Mouse (Mus musculus) megakaryocyte, adult 5-6 weeks (primary cell): ENCODE measurements around the gene Adm2. TPM values are rescaled to one million over a fixed set of nuclear protein-coding genes. Genes with fewer than 3 reads are reported as not detected.

ENCODE experiments used
- ATAC-seq: 2 replicates; pipeline ENCODE4 v1.8.0; 2016; ENCODE audit warnings: mild to moderate bottlenecking, inconsistent platforms; ENCODE audit not compliant: poor library complexity, severe bottlenecking
- total RNA-seq, 2 experiments: library from RNA; stranded (forward) in 1 of 2; stranded (reverse) in 1 of 2; fragments of 153-499, 151-499 nt in 1 of 2; fragments of 221-1000, 200-1000 nt in 1 of 2; gene quantifications; 2 replicates each; pipeline versions ENCODE4 v1.2.3 to v1.2.4; 2015 to 2017

Adm2 gene
- total RNA-seq, 2 experiments from 2014 or later, result not detected

- no peak for ATAC-seq
Measured at GRCm38 (mm10) chr15:89353837-89354236, 31.3 kb downstream of the Adm2 start.

- no peak for ATAC-seq
Measured at GRCm38 (mm10) chr15:89354455-89354854, 31.9 kb downstream of the Adm2 start.

- ATAC-seq, result peak; percentile 88
Measured at GRCm38 (mm10) chr15:89355241-89356187, 33.0 kb downstream of the Adm2 start, which contains the start of the genes Lmf2 and Ncaph2. Lmf2 (minus strand) TSS chr15:89355659. Ncaph2 (plus strand) TSS chr15:89355719.

DNA sequence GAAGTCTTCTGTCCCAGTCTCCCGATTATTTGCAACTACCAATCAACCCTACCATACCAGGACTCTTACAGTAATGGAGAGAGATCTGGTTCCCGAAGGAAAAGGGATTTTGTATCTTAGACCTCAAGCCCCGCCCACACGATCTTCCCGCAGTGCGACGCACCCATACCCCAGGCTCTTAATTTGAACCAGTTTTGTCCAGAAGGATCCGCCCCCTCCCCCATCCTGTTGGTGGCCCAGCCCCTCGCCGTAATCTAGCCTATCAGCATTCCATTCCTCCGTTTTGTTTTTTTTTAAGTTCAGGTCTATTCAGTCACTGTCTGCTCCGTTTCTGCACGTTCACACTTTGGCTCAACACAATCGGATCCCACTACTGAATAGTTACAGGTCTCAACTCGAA lies 33.9 kb downstream of the Adm2 start:
- ATAC-seq, result peak; percentile 55

DNA sequence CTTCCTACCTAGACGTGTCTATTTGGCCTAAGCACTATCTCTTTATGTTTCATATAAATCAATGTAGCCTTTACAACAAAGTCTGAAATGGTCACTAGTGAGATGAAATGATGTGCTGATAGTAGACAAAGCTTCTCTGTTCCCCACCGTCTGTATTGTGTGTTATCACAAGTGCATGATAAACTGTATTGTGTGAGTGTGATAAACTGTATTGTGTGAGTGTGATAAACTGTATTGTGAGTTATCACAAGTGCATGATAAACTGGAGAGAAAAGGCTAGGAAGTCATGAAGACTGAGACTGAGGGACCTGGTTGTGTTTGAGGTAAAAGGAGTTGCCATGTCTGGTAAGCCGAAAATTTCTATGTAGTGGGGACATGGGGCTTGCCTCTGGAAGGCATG lies 36.3 kb downstream of the Adm2 start:
- ATAC-seq, result no peak

DNA sequence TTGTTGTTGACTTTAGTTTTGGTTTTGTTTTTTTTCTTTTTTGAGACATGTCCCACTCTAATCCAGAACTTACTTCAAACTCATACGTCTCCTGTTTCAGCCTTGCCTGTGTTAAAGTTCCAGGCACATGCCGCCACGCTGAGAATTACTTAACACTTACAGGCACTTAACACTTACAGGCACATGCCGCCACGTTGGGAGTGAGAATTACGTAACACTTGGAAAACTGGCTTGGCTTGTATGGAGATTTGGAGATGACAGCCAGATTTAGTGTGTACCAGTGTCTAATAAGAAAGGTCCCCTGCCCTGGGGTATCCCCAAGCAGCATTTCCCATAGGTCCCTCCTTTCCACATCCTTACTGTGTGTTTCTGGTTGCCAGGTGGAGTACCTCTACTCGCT lies 40.5 kb downstream of the Adm2 start:
- ATAC-seq, result no peak

DNA sequence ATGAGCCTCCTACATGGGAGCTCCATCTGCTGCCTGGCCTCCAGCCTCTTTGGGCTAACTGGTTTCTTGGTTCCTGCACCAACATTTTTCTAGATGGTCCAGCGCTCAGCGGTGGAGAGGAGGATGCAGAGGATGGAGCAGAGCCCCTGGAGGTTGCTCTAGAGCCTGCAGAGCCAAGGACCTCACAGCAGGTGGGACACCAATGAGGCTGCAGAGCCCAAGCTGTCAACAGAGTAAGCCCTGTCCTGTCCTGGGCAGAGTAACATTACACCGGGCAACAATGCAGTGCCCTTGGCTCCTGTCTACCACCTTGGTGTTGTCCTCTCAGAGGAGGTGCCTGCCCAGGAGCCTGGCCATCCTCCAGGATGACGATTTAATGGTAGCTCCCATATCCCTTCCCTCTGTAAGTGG lies 42.6 kb downstream of the Adm2 start:
- no peak for ATAC-seq

DNA sequence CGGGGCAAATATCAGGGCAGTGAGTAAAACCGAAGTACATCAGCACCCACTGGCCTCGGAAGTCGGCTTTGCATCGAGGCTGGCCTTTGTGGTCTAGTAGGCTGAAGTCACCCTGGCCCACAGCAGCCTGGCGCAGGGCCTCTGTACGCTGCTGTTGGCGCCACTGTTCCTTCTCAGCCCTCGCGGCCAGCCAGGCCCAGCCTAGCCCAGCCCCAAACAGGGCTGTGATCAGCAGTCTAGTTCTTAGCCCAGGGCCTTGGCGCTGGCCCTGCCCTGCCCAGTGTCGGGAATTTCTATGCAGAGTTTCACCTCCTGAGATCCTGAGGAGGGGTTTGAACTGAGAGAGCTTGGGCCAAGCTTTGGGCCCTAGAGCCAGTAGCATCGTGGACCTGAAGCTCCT lies 49.5 kb downstream of the Adm2 start:
- ATAC-seq, result no peak

DNA sequence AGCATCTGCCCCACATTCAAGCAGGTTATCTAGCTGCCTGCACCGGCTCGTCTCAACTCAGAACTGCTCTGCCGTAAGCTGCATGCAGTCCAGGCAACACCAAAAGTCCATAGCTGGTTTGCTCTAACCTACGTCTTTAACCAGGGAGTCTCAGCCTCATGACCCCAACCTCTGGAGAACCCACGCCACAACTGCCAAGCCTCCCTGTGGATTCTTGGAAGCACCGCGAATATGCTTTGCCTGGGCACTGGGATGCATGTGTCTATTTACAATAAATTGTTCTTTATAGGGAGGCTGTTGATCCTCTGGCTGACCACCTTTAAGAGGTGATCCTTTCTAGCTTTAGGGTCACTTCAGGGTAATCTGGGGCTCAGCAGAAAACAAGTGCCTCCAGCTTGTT lies 50.0 kb downstream of the Adm2 start:
- ATAC-seq, result no peak

GRCm38 (mm10) chr15:89373027-89373761 lies 50.7 kb downstream of the Adm2 start:
- peak; percentile 86 for ATAC-seq

DNA sequence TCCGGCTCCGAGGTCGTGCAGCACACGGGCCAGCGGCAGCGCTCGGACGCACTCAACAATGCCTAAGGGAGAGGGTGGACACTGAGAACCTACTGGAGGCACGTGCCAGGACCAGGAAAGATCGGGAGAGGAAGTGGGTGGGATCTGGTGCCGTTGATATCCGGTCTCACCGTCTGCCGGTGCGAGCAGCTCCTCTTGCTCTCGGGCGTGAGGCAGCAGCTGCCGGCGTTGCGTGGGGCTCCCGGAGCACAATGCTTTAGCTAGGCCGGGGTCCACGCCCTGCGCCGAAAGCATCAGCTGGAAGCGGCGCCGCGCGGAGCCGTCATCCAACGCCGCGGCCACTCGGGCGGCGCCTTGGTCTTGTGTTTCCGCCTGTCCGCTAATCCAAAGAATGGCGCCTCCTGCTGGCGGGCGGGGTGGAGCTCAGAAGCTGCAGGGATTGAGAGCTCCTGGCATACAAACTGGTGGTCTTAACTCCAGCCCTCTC lies 51.3 kb downstream of the Adm2 start, which contains the start of gene Sco2:
Sco2 (minus strand) TSS at position 85 of the 487 bp plus-strand sequence.
- ATAC-seq, result peak; percentile 79

Other genes with a start within 250 kb of the Adm2 start
- 25.6 and 26.7 TPM in 2 replicates for gene Trabd, start 247.6 kb upstream of the Adm2 start, total RNA-seq (2015)
- 27.7 and 31.8 TPM in 2 replicates for gene Trabd, start 247.6 kb upstream of the Adm2 start, total RNA-seq (2017)
- 11.4 and 13.8 TPM in 2 replicates for gene Selenoo, start 233.6 kb upstream of the Adm2 start, total RNA-seq (2015)
- 17.4 and 18.0 TPM in 2 replicates for gene Selenoo, start 233.6 kb upstream of the Adm2 start, total RNA-seq (2017)
- gene Tubgcp6, start 199.6 kb upstream of the Adm2 start, total RNA-seq (2015), result 11.0 and 15.5 TPM in 2 replicates
- 16.0 and 17.3 TPM in 2 replicates for gene Tubgcp6, start 199.6 kb upstream of the Adm2 start, total RNA-seq (2017)
- gene Hdac10, start 194.0 kb upstream of the Adm2 start, total RNA-seq (2015), result 5.3 and 7.8 TPM in 2 replicates
- 11.0 and 12.8 TPM in 2 replicates for gene Hdac10, start 194.0 kb upstream of the Adm2 start, total RNA-seq (2017)
- 0.64 and 0.65 TPM in 2 replicates for gene Mapk12, start 182.0 kb upstream of the Adm2 start, total RNA-seq (2015)
- gene Mapk12, start 182.0 kb upstream of the Adm2 start, total RNA-seq (2017), result not detected in 2 replicates
- 0.40 and 0.43 TPM in 2 replicates for gene Mapk11, start 173.1 kb upstream of the Adm2 start, total RNA-seq (2015)
- gene Mapk11, start 173.1 kb upstream of the Adm2 start, total RNA-seq (2017), result 0.24 and 0.51 TPM in 2 replicates
- gene Plxnb2, start 141.9 kb upstream of the Adm2 start, total RNA-seq (2015), result 95.9 and 101 TPM in 2 replicates
- 111 and 118 TPM in 2 replicates for gene Plxnb2, start 141.9 kb upstream of the Adm2 start, total RNA-seq (2017)
- 0.71 and 1.4 TPM in 2 replicates for gene Dennd6b, start 126.2 kb upstream of the Adm2 start, total RNA-seq (2015)
- gene Dennd6b, start 126.2 kb upstream of the Adm2 start, total RNA-seq (2017), result 0.59 and 0.89 TPM in 2 replicates
- 10.5 and 13.1 TPM in 2 replicates for gene Ppp6r2, start 111.2 kb upstream of the Adm2 start, total RNA-seq (2015)
- gene Ppp6r2, start 111.2 kb upstream of the Adm2 start, total RNA-seq (2017), result 11.6 and 12.4 TPM in 2 replicates
- gene Sbf1, start 7.4 kb upstream of the Adm2 start, total RNA-seq (2015), result 109 and 120 TPM in 2 replicates
- gene Sbf1, start 7.4 kb upstream of the Adm2 start, total RNA-seq (2017), result 40.6 and 53.5 TPM in 2 replicates
- gene Miox, start 11.7 kb downstream of the Adm2 start, total RNA-seq (2015), result not detected in 2 replicates
- 0.99 and 1.0 TPM in 2 replicates for gene Miox, start 11.7 kb downstream of the Adm2 start, total RNA-seq (2017)
- gene Lmf2, start 32.9 kb downstream of the Adm2 start, total RNA-seq (2015), result 31.0 and 31.8 TPM in 2 replicates
- gene Lmf2, start 32.9 kb downstream of the Adm2 start, total RNA-seq (2017), result 28.7 and 31.6 TPM in 2 replicates
- 89.5 and 98.1 TPM in 2 replicates for gene Ncaph2, start 33.0 kb downstream of the Adm2 start, total RNA-seq (2015)
- 86.6 and 92.0 TPM in 2 replicates for gene Ncaph2, start 33.0 kb downstream of the Adm2 start, total RNA-seq (2017)
- 7.3 and 10.4 TPM in 2 replicates for gene Sco2, start 51.1 kb downstream of the Adm2 start, total RNA-seq (2015)
- 3.4 and 5.7 TPM in 2 replicates for gene Sco2, start 51.1 kb downstream of the Adm2 start, total RNA-seq (2017)
- not detected in 2 replicates for gene Tymp, start 54.3 kb downstream of the Adm2 start, total RNA-seq (2015)
- 0.07 and 0.12 TPM in 2 replicates for gene Tymp, start 54.3 kb downstream of the Adm2 start, total RNA-seq (2017)
- gene Odf3b, start 56.6 kb downstream of the Adm2 start, total RNA-seq (2015), result not detected in 2 replicates
- gene Odf3b, start 56.6 kb downstream of the Adm2 start, total RNA-seq (2017), result not detected in 2 replicates
- gene Klhdc7b, start 62.2 kb downstream of the Adm2 start, total RNA-seq (2015), result not detected in 2 replicates
- gene Klhdc7b, start 62.2 kb downstream of the Adm2 start, total RNA-seq (2017), result not detected in 2 replicates
- not detected in 2 replicates for gene Syce3, start 87.8 kb downstream of the Adm2 start, total RNA-seq (2015)
- gene Syce3, start 87.8 kb downstream of the Adm2 start, total RNA-seq (2017), result not detected in 2 replicates
- gene Cpt1b, start 103.1 kb downstream of the Adm2 start, total RNA-seq (2015), result 0.82 and 1.3 TPM in 2 replicates
- 0.61 and 0.88 TPM in 2 replicates for gene Cpt1b, start 103.1 kb downstream of the Adm2 start, total RNA-seq (2017)
- gene C730034F03Rik, start 106.9 kb downstream of the Adm2 start, total RNA-seq (2015), result 1.8 and 2.1 TPM in 2 replicates
- gene C730034F03Rik, start 106.9 kb downstream of the Adm2 start, total RNA-seq (2017), result 7.6 and 9.2 TPM in 2 replicates
- not detected in 2 replicates for gene Gm44502, start 107.0 kb downstream of the Adm2 start, total RNA-seq (2015)
- 0.26 and 0.45 TPM in 2 replicates for gene Gm44502, start 107.0 kb downstream of the Adm2 start, total RNA-seq (2017)
- gene Chkb, start 107.2 kb downstream of the Adm2 start, total RNA-seq (2015), result 68.2 and 74.9 TPM in 2 replicates
- 28.6 and 29.3 TPM in 2 replicates for gene Chkb, start 107.2 kb downstream of the Adm2 start, total RNA-seq (2017)
- not detected in 2 replicates for gene Mapk8ip2, start 131.2 kb downstream of the Adm2 start, total RNA-seq (2015)
- gene Mapk8ip2, start 131.2 kb downstream of the Adm2 start, total RNA-seq (2017), result not detected in 2 replicates
- 9.2 and 10.1 TPM in 2 replicates for gene Arsa, start 154.7 kb downstream of the Adm2 start, total RNA-seq (2015)
- gene Arsa, start 154.7 kb downstream of the Adm2 start, total RNA-seq (2017), result 11.1 and 14.1 TPM in 2 replicates
- 0.09 and 0.11 TPM in 2 replicates for gene Shank3, start 176.9 kb downstream of the Adm2 start, total RNA-seq (2015)
- not detected in 2 replicates for gene Shank3, start 176.9 kb downstream of the Adm2 start, total RNA-seq (2017)
- gene Acr, start 245.6 kb downstream of the Adm2 start, total RNA-seq (2015), result not detected in 2 replicates
- gene Acr, start 245.6 kb downstream of the Adm2 start, total RNA-seq (2017), result not detected in 2 replicates